Mouse (Mus musculus) hindbrain, embryonic 10.5 days (tissue): ENCODE data around the gene Mccc2. TPM values are rescaled to one million over a fixed set of nuclear protein-coding genes. Genes with fewer than 3 reads are reported as not detected.
"Not testable (repeated sequence)": the region's sequence is repeated elsewhere in the genome, so short reads cannot be mapped to it uniquely, and the experiment has no call there.

Experiments used
- DNase-seq: peaks from one replicate; pipeline ENCODE4 v3.0.0-alpha.2; 2017; ENCODE audit warnings: low spot score
- H3K27ac ChIP-seq: fragments of 300-500 bp; sonication (generic); 2 replicates; pipeline ENCODE4 v1.5.1; 2016; ENCODE audit warnings: mild to moderate bottlenecking, moderate library complexity
- H3K27me3 ChIP-seq: fragments of 300-500 bp; sonication (generic); 2 replicates; pipeline ENCODE4 v1.6.1; 2016; ENCODE audit warnings: mild to moderate bottlenecking; ENCODE audit not compliant: poor library complexity, insufficient read depth, severe bottlenecking
- H3K36me3 ChIP-seq: fragments of 300-500 bp; sonication (generic); 2 replicates; pipeline ENCODE4 v1.6.1; 2016; ENCODE audit warnings: mild to moderate bottlenecking, moderate library complexity
- H3K4me1 ChIP-seq: fragments of 300-500 bp; sonication (generic); replicated peaks from 2 replicates; pipeline ENCODE4 v1.6.1; 2016; ENCODE audit warnings: mild to moderate bottlenecking
- H3K4me3 ChIP-seq: fragments of 300-500 bp; sonication (generic); 2 replicates; pipeline ENCODE4 v1.5.1; 2016; ENCODE audit warnings: mild to moderate bottlenecking, moderate library complexity
- H3K9me3 ChIP-seq: fragments of 300-500 bp; sonication (generic); 2 replicates; pipeline ENCODE4 v1.6.1; 2016; ENCODE audit warnings: mild to moderate bottlenecking, moderate library complexity
- WGBS: fragments of 180-500 bp; shearing (Covaris S2); methylation state at CpG from one replicate; pipeline ENCODE4 v1.1.7; 2016; 5-methylcytosine and 5-hydroxymethylcytosine counted together
- polyA plus RNA-seq: library from polyadenylated mRNA; unstranded; fragments of >200 nt; fragmentation: Nextera tagmentation; extraction: Ambion mirVana; gene quantifications from 2 replicates; pipeline ENCODE4 v1.2.1, GENCODE M21; 2016

Gene Mccc2
- polyA plus RNA-seq = 33.9 and 36.0 TPM in 2 replicates

GRCm38 (mm10) chr13:100014906-100015895 lies at the start of gene Mccc2:
Gene Mccc2 (minus strand): TSS chr13:100015639.
- peak within 1 kb of the TSS; percentile 77 for H3K4me3 ChIP-seq
- H3K9me3 ChIP-seq = no peaks in the 10 kb centered on the region
- peak within 1 kb of the TSS; percentile 88 for H3K27ac ChIP-seq
- peak; percentile 94 for DNase-seq
- H3K36me3 ChIP-seq = peaks cover 6% of the 10 kb centered on the region
- no peaks in the 10 kb centered on the region for H3K27me3 ChIP-seq
- peaks cover 17% of the 10 kb centered on the region for H3K4me1 ChIP-seq
- 5% methylated on average over 47 of the region's 47 CpGs for WGBS

GRCm38 (mm10) chr13:100063936-100064335 lies 48.5 kb upstream of the Mccc2 start:
- Histone ChIP-seq H3K4me1 (no peaks in the 10 kb centered on the region), H3K27ac (no peak overlapping the region), H3K4me3 (no peak overlapping the region), H3K27me3 (no peaks in the 10 kb centered on the region), H3K9me3 (no peaks in the 10 kb centered on the region), H3K36me3 (peaks cover 92% of the 10 kb centered on the region)
- DNase-seq = no peak
- 95% methylated on average over 3 of the region's 3 CpGs for WGBS

GRCm38 (mm10) chr13:100057738-100058137 lies 42.3 kb upstream of the Mccc2 start:
- not testable (repeated sequence) for H3K4me3 ChIP-seq, H3K27me3 ChIP-seq, DNase-seq, H3K9me3 ChIP-seq, H3K27ac ChIP-seq, H3K4me1 ChIP-seq
- 96% methylated on average over 8 of the region's 8 CpGs for WGBS
- peaks cover 98% of the 10 kb centered on the region for H3K36me3 ChIP-seq

DNA sequence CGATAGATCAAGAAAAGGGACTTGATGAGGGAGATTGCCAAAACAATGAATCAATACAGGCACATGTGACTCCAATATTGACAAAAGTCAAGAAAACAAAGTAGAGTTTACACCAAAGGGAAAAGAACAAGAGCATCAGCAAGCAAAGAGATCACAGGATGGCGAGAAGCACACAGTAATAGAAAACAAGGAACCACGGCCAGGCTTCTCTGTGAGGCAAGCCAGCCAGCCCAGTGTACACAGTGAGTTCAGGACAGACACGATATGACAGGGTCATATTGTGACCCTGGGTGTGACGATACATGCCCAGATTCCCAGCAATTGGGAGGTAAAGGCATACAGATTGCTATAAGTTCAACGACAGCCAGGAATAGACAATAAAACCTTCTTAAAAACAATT lies 10.6 kb upstream of the Mccc2 start:
- Histone ChIP-seq H3K27me3 (no peaks in the 10 kb centered on the region), H3K36me3 (peaks cover 94% of the 10 kb centered on the region), H3K4me3 (no peak overlapping the region), H3K4me1 (no peaks in the 10 kb centered on the region), H3K27ac (no peak overlapping the region), H3K9me3 (no peaks in the 10 kb centered on the region)
- 89% methylated on average over 6 of the region's 6 CpGs for WGBS
- DNase-seq = no peak

DNA sequence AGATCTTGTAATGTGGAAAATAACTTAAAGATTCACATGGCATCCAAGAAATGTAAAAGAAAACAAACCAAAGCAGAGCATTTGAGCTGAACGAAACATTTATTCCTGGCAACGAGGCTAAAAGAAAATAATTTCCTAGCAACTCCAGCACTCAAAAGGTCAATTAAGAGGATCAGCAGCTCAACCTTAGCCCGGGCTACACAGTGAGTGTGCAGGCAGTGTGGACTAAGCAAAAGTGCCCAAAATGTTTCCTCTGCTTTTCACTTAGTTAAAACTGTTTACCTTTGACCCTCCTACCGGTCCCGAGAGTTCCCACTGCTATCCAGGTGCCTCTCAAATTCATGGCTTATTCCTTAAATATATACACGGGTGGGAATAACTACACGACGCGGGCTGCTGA lies 1.5 kb upstream of the Mccc2 start:
- Histone ChIP-seq H3K27ac (no peak overlapping the region), H3K9me3 (no peaks in the 10 kb centered on the region), H3K27me3 (no peaks in the 10 kb centered on the region), H3K4me3 (no peak overlapping the region), H3K36me3 (peaks cover 14% of the 10 kb centered on the region), H3K4me1 (peaks cover 17% of the 10 kb centered on the region)
- 94% methylated on average over 9 of the region's 9 CpGs for WGBS
- no peak for DNase-seq

DNA sequence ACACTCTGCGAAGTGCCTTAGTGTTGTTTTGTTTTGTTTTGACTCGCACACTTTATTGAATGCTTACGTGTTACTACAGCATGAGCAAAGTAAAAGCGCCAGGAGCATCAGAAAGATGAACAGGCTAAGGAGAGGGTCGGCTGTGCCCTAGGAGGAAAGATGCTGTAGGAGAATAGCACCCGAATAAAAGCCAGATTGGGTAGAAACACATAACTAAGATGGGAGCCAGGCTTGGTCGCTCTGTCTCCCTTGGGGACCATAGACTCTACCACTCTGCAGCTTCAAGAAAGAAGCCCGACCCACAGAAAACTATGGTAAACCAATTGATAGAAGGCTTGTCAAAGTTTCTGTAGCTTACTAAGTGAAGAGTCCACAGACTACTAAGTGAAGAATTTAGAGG lies 498 bp upstream of the Mccc2 start:
- DNase-seq = no peak
- H3K27me3 ChIP-seq = no peaks in the 10 kb centered on the region
- H3K27ac ChIP-seq = peak overlapping the region; percentile 88
- 16% methylated on average over 8 of the region's 8 CpGs for WGBS
- no peaks in the 10 kb centered on the region for H3K9me3 ChIP-seq
- H3K36me3 ChIP-seq = peaks cover 10% of the 10 kb centered on the region
- H3K4me3 ChIP-seq = peak overlapping the region; percentile 77
- H3K4me1 ChIP-seq = peaks cover 17% of the 10 kb centered on the region

GRCm38 (mm10) chr13:100005911-100006496 lies 9.4 kb downstream of the Mccc2 start:
- Histone ChIP-seq H3K4me1 (no peaks in the 10 kb centered on the region), H3K27me3 (no peaks in the 10 kb centered on the region), H3K4me3 (no peak overlapping the region), H3K27ac (no peak overlapping the region), H3K36me3 (no peaks in the 10 kb centered on the region), H3K9me3 (no peaks in the 10 kb centered on the region)
- DNase-seq = no peak
- WGBS = 89% methylated on average over 12 of the region's 12 CpGs

GRCm38 (mm10) chr13:100001790-100002196 lies 13.6 kb downstream of the Mccc2 start:
- Histone ChIP-seq H3K9me3 (no peaks in the 10 kb centered on the region), H3K36me3 (no peaks in the 10 kb centered on the region), H3K27me3 (no peaks in the 10 kb centered on the region), H3K4me1 (no peaks in the 10 kb centered on the region), H3K4me3 (no peak overlapping the region), H3K27ac (no peak overlapping the region)
- WGBS = 40% methylated on average over 5 of the region's 5 CpGs
- peak; percentile 73 for DNase-seq

- H3K36me3 ChIP-seq = no peaks in the 10 kb centered on the region
- H3K27ac ChIP-seq = no peak overlapping the region
- H3K4me3 ChIP-seq = no peak overlapping the region
- DNase-seq = no peak
- H3K9me3 ChIP-seq = no peaks in the 10 kb centered on the region
- no peaks in the 10 kb centered on the region for H3K27me3 ChIP-seq
- no peaks in the 10 kb centered on the region for H3K4me1 ChIP-seq
- WGBS = 93% methylated on average over 3 of the region's 3 CpGs
Measured at GRCm38 (mm10) chr13:99999078-99999477, 16.4 kb downstream of the Mccc2 start.

- no peak overlapping the region for H3K4me3 ChIP-seq
- no peaks in the 10 kb centered on the region for H3K27me3 ChIP-seq
- WGBS = 88% methylated on average over 3 of the region's 3 CpGs
- H3K36me3 ChIP-seq = no peaks in the 10 kb centered on the region
- H3K4me1 ChIP-seq = no peaks in the 10 kb centered on the region
- H3K9me3 ChIP-seq = no peaks in the 10 kb centered on the region
- no peak overlapping the region for H3K27ac ChIP-seq
- no peak for DNase-seq
Measured at GRCm38 (mm10) chr13:99998099-99998498, 17.3 kb downstream of the Mccc2 start.

- no peaks in the 10 kb centered on the region for H3K9me3 ChIP-seq
- DNase-seq = no peak
- whole genome bisulfite sequencing = 92% methylated on average over 4 of the region's 4 CpGs
- no peak overlapping the region for H3K4me3 ChIP-seq
- H3K4me1 ChIP-seq = no peaks in the 10 kb centered on the region
- no peak overlapping the region for H3K27ac ChIP-seq
- H3K36me3 ChIP-seq = peaks cover 19% of the 10 kb centered on the region; the same call in 1 of the 2 replicates
- H3K27me3 ChIP-seq = no peaks in the 10 kb centered on the region
Measured at GRCm38 (mm10) chr13:99989592-99989991, 25.8 kb downstream of the Mccc2 start.

- Histone ChIP-seq H3K9me3 (no peaks in the 10 kb centered on the region), H3K27ac (no peak overlapping the region), H3K36me3 (peaks cover 23% of the 10 kb centered on the region; the same call in 1 of the 2 replicates), H3K4me1 (peaks cover 4% of the 10 kb centered on the region; the same call in 1 of the 2 replicates), H3K27me3 (no peaks in the 10 kb centered on the region), H3K4me3 (no peak overlapping the region)
- DNase-seq = no peak
- WGBS = 84% methylated on average over 1 of the region's 1 CpGs
Measured at GRCm38 (mm10) chr13:99983320-99983719, 32.1 kb downstream of the Mccc2 start.

GRCm38 (mm10) chr13:99979406-99979805 lies 36.0 kb downstream of the Mccc2 start:
- Histone ChIP-seq H3K9me3 (no peaks in the 10 kb centered on the region), H3K4me1 (peaks cover 4% of the 10 kb centered on the region; the same call in 1 of the 2 replicates), H3K36me3 (peaks cover 23% of the 10 kb centered on the region; the same call in 1 of the 2 replicates), H3K27me3 (no peaks in the 10 kb centered on the region), H3K4me3 (no peak overlapping the region), H3K27ac (no peak overlapping the region)
- no peak for DNase-seq
- 64% methylated on average over 2 of the region's 2 CpGs for WGBS
